9 mouse cellular contexts compared by ENCODE assay signal in the genomic region with DNA sequence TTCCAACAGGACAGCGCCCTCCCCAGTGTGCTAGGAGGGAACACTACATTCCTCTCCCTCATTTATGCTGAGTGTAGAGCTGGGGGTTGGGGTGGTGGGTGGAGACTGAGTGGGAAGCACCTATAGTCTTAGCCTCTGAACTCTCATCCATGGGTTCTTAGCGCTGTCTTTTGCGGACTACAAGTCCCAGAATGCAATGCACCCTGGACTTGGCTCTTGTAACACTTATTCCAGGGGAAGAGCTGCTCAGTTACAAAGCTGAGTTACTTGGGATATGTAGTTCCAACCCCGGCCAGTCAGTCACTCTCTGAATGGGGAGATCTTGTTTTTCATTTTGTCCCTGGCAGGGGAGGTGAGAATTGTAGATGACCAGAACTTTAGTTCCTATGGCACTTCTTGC. TPM values are rescaled to one million over a fixed set of nuclear protein-coding genes. Genes with fewer than 3 reads are reported as not detected.
DNase-seq lines count a peak whose midpoint lies in the region; ATAC-seq lines count a peak whose summit lies in the region.
"Had no signal": no experiment of that assay in that cellular context is flagged by ENCODE, and none has a peak within 500 bp of the region (broad histone marks: within the 10 kb centered on the region; RNA-seq: fewer than 3 reads in every experiment).

No protein-coding gene starts in this region.

- no peak overlapping the region for H3K4me2 ChIP-seq in midbrain, embryonic 12.5 days (replicated peaks)

- no peak overlapping the region; the same call in 1 of the 2 replicates for H3K9ac ChIP-seq in midbrain, embryonic 12.5 days (replicated peaks)

- no peaks in the 10 kb centered on the region for H3K9me3 ChIP-seq in midbrain, embryonic 12.5 days

- DNase-seq in frontal cortex, adult 2 months (ENCODE audit: extremely low spot score in 1 of 2, low spot score in 1 of 2): peak; percentile 70 to 84
- DNase-seq in frontal cortex, postnatal 14 days (ENCODE audit: low spot score in 2 of 2): no peak
- peak; percentile 64 for DNase-seq in CD4-positive, CD25-positive, alpha-beta regulatory T cell, adult 2 months (ENCODE audit: low read depth, low spot score)
- peak; percentile 69 to 72 for DNase-seq in cerebellum, postnatal 14 days
- peak; percentile 65 for DNase-seq in heart, postnatal 4 days
- DNase-seq in layer of hippocampus, postnatal 10 days (ENCODE audit: low spot score in 2 of 2): peak; percentile 62
- DNase-seq in ovary, postnatal 10 days (ENCODE audit: low spot score): no peak

- H3K36me3 ChIP-seq in midbrain, embryonic 12.5 days: peaks cover 17% of the 10 kb centered on the region

- no peaks in the 10 kb centered on the region for H3K27me3 ChIP-seq in midbrain, embryonic 12.5 days

- H3K4me1 ChIP-seq in midbrain, embryonic 12.5 days: no peaks in the 10 kb centered on the region

- WGBS in midbrain, embryonic 12.5 days: 12% methylated on average over 4 of the region's 4 CpGs

- no peak overlapping the region for H3K4me3 ChIP-seq in midbrain, embryonic 12.5 days

- ATAC-seq in midbrain, embryonic 12.5 days (ENCODE audit: low FRiP score, low read depth): peak; percentile 69

- no peak overlapping the region for H3K27ac ChIP-seq in midbrain, embryonic 12.5 days (replicated peaks)

RNA-seq across cellular contexts. Expression of gene Dnajb2, which starts 8.6 kb away (rescaled TPM):
- 78.7 and 90.5 TPM in 2 replicates for polyA plus RNA-seq in frontal cortex, adult 2 months (2012; rRNA removed)
- total RNA-seq in heart, postnatal 4 days (2021): 10 to 100 TPM; 46.4 to 49.2 TPM
- 10 to 100 TPM; 52.9 to 60.9 TPM for total RNA-seq in layer of hippocampus, postnatal 10 days (2021)
- polyA plus RNA-seq in midbrain, embryonic 12.5 days (2016; fragmentation: Nextera tagmentation; extraction: Ambion mirVana): 45.6 and 46.0 TPM in 2 replicates

RNA-seq across cellular contexts. Expression of gene A630095N17Rik, which starts 12.9 kb away (rescaled TPM):
- not detected in 2 replicates for polyA plus RNA-seq in frontal cortex, adult 2 months (2012; rRNA removed)
- not detected for total RNA-seq in heart, postnatal 4 days (2021)
- not detected for total RNA-seq in layer of hippocampus, postnatal 10 days (2021)
- polyA plus RNA-seq in midbrain, embryonic 12.5 days (2016; fragmentation: Nextera tagmentation; extraction: Ambion mirVana): not detected in 2 replicates
- polyA plus RNA-seq: large intestine, adult 2 months had no signal

RNA-seq across cellular contexts. Expression of gene Ptprn, which starts 19.5 kb away (rescaled TPM):
- polyA plus RNA-seq in frontal cortex, adult 2 months (2012; rRNA removed): 384 and 412 TPM in 2 replicates
- under 1 TPM; 0.41 to 0.43 TPM for total RNA-seq in heart, postnatal 4 days (2021)
- total RNA-seq in layer of hippocampus, postnatal 10 days (2021): 100 to 1,000 TPM; 238 to 251 TPM
- 9.3 and 12.1 TPM in 2 replicates for polyA plus RNA-seq in midbrain, embryonic 12.5 days (2016; fragmentation: Nextera tagmentation; extraction: Ambion mirVana)

RNA-seq across cellular contexts. Expression of gene Tuba4a, which starts 25.2 kb away (rescaled TPM):
- polyA plus RNA-seq in frontal cortex, adult 2 months (2012; rRNA removed): 358 and 465 TPM in 2 replicates
- 100 to 1,000 TPM; 371 to 462 TPM for total RNA-seq in heart, postnatal 4 days (2021)
- total RNA-seq in layer of hippocampus, postnatal 10 days (2021): 100 to 1,000 TPM; 348 to 373 TPM
- polyA plus RNA-seq in midbrain, embryonic 12.5 days (2016; fragmentation: Nextera tagmentation; extraction: Ambion mirVana): 5.9 and 7.6 TPM in 2 replicates

RNA-seq across cellular contexts. Expression of gene Resp18, which starts 33.4 kb away (rescaled TPM):
- 118 and 120 TPM in 2 replicates for polyA plus RNA-seq in frontal cortex, adult 2 months (2012; rRNA removed)
- total RNA-seq in heart, postnatal 4 days (2021): not detected
- 100 to 1,000 TPM; 108 to 111 TPM for total RNA-seq in layer of hippocampus, postnatal 10 days (2021)
- polyA plus RNA-seq in midbrain, embryonic 12.5 days (2016; fragmentation: Nextera tagmentation; extraction: Ambion mirVana): 37.5 and 46.2 TPM in 2 replicates

Comparison
In these comparisons a context has a peak if more than half of its experiments do, and no peak if none do; other contexts are left out.
1. DNase-seq: peak in frontal cortex, adult 2 months (2 of 2), CD4-positive, CD25-positive, alpha-beta regulatory T cell, adult 2 months (single experiment), cerebellum, postnatal 14 days (2 of 2), heart, postnatal 4 days (single experiment) and layer of hippocampus, postnatal 10 days (2 of 2); none in frontal cortex, postnatal 14 days (0 of 2) and ovary, postnatal 10 days (single experiment).
2. RNA of gene Ptprn, which starts 19.5 kb away (total RNA-seq): 238 to 251 TPM in layer of hippocampus, postnatal 10 days; 0.41 to 0.43 TPM in heart, postnatal 4 days; every median in the first group is over 100 times any median in the second.